Mouse (Mus musculus): ENCODE measurements around the gene B4gat1. TPM values are rescaled to one million over a fixed set of nuclear protein-coding genes. Genes with fewer than 3 reads are reported as not detected.

The B4gat1 gene
- 11.1 and 13.7 TPM in 2 replicates for polyA plus RNA-seq (2015; fragmentation: Nextera tagmentation; extraction: Ambion mirVana)

DNA sequence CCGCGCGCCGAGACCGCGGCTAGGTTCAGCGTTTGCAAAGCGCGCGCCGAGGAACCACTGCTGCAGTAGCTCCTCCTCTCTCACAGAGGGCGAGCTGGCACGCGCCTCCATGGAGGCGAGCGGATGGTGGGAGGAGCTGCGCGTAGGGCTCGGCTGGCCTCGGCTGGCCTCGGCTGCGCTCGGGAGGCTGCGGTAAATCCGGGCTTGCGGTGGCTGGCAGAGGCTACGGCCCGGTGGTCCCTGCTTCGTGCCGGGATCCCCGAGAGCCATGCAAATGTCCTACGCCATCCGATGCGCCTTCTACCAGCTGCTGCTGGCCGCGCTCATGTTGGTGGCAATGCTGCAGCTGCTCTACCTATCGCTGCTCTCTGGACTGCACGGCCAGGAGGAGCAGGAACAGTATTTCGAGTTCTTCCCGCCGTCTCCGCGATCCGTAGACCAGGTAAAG lies at the start of gene B4gat1, which contains the start of gene AC124502.3:
B4gat1 (plus strand) TSS at position 118 of the 448 bp plus-strand sequence.
AC124502.3 (plus strand) TSS at position 183 of the 448 bp plus-strand sequence.

DNA sequence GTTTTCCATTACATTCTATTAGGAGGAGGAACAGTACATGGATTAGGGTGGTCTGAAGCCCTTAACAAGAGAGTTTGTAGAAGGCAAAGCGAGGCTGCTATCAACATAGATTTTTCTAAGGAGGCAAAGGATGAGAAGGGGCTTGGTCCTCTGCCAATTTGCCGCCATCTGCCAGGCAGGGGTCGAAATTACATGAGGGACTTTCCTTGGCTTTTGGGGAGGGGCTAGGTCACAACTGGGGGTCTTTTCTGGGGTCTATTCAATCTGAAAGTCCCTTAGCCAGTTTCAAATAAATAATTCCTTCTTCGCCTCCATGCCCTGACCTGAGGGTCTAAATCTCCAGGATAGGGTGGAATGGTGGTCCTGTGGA lies 48.4 kb upstream of the B4gat1 start, which contains the start of gene Npas4:
Npas4 (minus strand) TSS at position 61 of the 370 bp plus-strand sequence.

DNA sequence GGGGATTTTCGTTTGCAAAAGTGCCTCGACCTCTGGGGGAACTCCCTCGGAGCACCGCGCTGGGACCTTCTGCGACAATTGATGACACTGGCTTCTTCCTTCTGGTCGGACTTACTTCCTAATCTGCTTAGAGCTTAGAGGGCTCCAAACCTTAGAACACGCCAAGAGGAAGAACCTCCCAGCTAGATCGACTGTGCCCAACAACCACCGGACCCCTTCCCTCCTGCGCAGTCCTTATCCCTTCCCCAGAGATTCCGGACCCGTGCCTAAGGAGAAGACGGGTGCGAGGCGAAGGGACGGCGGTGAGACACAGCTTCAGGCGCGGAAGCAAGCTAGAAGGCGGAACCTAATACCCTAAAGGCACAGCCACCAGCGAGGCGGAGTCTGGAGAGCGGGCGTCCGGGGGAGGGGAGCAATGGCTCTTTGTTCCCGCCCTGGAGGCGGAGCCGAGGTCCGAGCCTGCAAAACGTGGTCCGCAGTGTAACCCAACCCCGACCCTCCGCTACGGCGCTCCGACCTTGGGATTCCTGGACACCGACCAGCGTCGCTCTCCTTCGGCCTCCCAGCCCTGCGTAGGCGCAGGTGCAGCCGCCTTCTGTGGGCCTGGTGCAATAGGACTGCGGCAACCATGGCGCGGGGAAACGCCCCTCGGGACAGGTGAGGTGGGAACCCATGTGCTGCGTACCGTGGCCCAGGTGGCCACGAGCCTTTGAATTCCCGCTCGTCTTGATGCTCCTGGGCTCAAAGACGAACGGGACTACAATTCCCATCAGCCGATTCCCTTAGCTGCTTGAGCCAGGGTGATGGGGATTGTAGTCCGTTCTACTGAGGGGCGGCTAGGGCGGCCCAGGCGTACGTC lies 14.8 kb upstream of the B4gat1 start, which contains the start of gene Slc29a2:
Slc29a2 (plus strand) TSS at position 240 of the 859 bp plus-strand sequence.

DNA sequence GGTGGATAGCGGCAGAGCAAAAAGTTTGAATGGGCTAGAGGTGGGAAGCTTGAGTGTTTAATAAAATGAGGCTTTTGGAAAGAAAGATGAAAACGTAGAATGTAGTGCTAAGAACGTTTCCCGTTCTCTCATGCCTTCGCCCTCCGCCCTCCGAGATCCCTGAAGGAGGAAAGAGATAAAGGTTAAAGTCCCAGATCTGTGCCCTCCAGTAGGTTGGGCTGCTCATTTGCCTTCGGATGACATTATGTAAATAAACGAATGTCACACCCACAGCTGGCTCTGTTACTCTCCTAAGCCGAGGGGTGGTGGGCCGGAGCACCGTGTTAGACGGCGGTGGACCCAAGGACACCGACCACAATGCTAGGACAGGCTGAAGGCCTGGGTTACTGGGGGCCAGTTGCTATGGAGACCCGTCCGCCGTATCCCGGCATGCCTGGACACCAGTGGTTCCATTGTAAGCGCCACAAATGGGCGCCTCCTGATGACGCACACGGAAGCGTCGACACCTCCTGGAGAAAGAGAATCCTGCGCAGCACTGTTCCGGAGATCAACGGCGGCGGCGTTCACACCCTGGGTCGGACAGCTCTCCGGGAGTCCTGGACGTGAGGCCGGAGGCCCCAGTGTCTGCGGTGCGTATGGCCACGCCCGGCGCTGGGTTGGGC lies 2.4 kb downstream of the B4gat1 start, which contains the start of gene Brms1:
Brms1 (plus strand) TSS at position 493 of the 662 bp plus-strand sequence.

DNA sequence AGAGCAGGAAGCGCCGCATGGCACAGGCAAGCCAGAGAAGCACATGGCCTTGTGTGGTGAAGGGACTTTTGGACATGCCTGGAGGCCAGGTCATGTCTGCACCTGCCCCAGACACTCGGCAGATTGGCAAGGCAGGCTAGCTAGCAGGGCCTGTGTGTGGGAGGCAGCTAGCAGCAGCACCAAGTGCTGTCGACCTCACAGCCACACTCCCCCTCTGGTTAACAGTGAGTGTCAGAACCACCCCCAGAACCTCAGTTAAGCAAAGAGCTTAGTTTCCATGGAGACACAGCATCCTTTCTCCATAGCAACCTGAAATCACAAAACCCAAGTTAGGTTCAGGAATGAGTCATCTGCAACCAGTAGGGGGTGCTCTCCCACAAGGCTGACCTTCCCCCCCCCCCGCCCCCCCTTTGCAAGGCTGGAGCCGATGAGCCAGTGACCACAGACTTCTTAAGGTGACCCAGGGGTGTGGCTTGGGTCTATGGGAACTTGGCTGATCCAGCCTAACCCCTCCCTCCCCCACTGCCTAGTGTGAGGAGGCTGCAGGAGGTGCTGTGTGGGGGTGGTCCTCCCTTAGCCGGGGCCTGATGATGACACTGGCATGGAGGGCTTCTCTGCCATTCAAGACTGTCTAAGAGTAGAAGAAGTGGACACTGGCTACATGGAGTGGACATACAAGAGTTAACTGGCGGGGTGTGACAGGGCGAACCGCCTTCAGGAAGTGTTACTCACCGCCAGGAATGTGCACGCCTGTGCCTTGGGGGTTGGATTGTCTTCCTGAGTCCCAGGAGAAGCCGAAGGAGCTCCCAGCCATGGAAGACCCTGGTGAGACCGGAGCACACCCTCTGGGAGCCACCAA lies 11.7 kb downstream of the B4gat1 start, which contains the start of gene Rin1:
Rin1 (plus strand) TSS at position 435 of the 859 bp plus-strand sequence.

DNA sequence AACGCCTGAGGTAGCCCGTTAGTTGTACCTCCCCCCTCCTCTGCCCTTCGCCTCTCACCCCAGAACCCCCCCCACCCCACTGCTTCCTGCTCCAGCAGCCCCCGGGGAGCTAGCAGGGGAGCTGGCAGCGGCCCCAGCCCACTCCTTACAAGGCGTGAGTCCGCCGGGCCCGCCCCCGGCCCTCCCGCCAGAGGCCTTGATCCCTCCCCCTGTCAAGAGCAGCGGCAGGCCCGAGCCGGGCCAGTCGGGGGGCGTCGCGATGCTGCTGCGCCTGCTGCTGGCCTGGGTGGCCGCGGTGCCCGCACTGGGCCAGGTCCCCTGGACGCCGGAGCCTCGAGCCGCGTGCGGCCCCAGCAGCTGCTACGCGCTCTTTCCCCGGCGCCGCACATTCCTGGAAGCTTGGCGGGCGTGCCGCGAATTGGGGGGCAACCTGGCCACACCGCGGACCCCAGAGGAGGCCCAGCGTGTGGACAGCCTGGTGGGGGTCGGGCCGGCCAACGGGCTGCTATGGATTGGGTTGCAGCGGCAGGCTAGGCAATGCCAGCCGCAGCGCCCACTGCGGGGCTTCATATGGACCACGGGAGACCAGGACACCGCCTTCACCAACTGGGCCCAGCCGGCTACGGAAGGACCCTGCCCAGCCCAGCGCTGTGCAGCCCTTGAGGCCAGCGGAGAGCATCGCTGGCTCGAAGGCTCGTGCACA lies 29.4 kb downstream of the B4gat1 start, which contains the start of gene Cd248:
Cd248 (plus strand) TSS at position 212 of the 703 bp plus-strand sequence.

DNA sequence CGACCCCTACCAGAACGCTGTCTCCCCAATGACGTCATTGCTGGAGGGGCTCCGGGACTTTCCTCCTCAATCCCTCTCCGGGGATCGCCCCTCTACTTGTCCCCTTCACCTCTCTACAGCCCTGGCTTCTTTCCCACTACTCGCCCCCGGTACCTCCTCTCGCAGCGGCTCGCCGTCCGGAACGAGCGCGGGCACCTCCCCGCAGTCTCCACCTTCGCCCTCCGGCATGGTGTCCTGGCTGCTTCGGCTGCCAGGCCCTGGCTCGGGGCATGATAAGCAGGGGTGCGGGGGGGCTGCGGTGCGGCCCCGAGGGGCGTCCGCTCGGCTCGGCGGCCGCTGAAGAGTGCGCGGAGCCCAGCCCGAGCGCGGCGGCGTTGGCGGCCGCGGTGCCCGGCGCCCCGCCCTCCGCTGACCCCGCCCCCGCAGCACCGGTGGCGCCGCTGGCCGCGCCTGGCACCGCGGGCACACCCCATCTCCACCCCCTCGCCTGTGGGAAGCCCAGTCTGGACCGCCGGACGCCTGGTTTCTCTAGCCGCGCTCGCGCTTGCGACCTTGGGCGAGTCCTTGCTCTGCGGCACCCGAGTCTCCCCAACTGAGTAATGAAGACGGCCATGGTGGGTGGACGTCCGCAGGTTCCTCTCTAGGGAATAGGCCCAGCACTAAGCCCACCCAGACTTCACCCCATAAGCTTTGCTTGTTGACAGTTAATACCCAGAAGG lies 46.7 kb downstream of the B4gat1 start, which contains the start of gene Tmem151a:
Tmem151a (minus strand) TSS at position 387 of the 719 bp plus-strand sequence.

DNA sequence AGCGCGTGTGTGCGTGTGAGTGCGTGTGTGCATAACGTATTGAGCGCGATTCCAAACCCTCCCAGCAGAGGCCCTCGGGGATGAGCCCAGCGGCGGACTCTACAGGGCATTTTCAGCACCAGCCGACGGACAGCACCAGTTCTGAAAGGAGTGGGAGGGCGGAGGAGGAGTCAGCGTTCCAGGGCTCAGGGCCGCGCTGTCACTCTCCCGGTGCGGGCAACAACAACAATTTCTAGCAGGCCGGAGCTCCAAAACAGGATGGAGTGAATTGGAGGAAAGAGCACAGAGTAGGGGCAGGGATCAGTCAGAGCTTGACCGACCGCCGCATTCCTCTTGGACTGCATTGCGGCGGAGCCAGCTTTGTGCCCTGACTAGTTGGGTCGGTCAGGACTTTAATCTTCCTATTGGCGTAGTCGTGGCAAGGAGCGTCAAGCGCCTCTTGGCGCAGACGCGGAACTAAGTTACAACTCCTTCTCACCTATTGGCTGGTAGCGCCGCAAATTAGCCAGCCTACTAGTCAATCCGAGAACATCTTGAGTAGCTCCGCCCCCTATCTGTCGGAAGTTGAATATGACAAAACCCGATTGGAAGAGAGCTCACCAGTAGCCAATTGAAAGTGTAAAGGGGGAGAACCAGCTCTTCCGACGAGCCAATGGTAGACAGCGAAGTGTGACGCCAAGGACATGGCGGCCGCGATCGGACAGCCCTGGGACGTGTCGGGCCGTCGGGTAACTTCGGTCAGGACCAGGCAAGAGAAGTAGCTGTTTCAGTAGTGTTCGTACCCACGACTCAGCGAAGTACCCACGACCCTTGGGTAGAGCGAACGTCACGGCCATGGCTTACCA lies 49.5 kb downstream of the B4gat1 start, which contains the start of gene Yif1a:
Yif1a (plus strand) TSS at position 655 of the 845 bp plus-strand sequence.

Other genes starting within 250 kb of the B4gat1 start
- gene Rbm4, start 244.9 kb upstream of the B4gat1 start, polyA plus RNA-seq (2015; fragmentation: Nextera tagmentation; extraction: Ambion mirVana): 18.2 and 21.2 TPM in 2 replicates
- 15.6 and 16.1 TPM in 2 replicates for gene Gm21992, start 227.2 kb upstream of the B4gat1 start, polyA plus RNA-seq (2015; fragmentation: Nextera tagmentation; extraction: Ambion mirVana)
- 32.0 and 37.2 TPM in 2 replicates for gene Rbm14, start 227.2 kb upstream of the B4gat1 start, polyA plus RNA-seq (2015; fragmentation: Nextera tagmentation; extraction: Ambion mirVana)
- gene Ccs, start 199.5 kb upstream of the B4gat1 start, polyA plus RNA-seq (2015; fragmentation: Nextera tagmentation; extraction: Ambion mirVana): 42.7 TPM in 2 replicates
- not detected in 2 replicates for gene Ccdc87, start 199.5 kb upstream of the B4gat1 start, polyA plus RNA-seq (2015; fragmentation: Nextera tagmentation; extraction: Ambion mirVana)
- gene Ctsf, start 183.7 kb upstream of the B4gat1 start, polyA plus RNA-seq (2015; fragmentation: Nextera tagmentation; extraction: Ambion mirVana): 56.0 and 61.5 TPM in 2 replicates
- 1.1 and 1.2 TPM in 2 replicates for gene Actn3, start 160.9 kb upstream of the B4gat1 start, polyA plus RNA-seq (2015; fragmentation: Nextera tagmentation; extraction: Ambion mirVana)
- gene Zdhhc24, start 160.2 kb upstream of the B4gat1 start, polyA plus RNA-seq (2015; fragmentation: Nextera tagmentation; extraction: Ambion mirVana): 13.3 and 14.1 TPM in 2 replicates
- gene Bbs1, start 132.2 kb upstream of the B4gat1 start, polyA plus RNA-seq (2015; fragmentation: Nextera tagmentation; extraction: Ambion mirVana): 1.1 and 1.3 TPM in 2 replicates
- 39.0 and 42.5 TPM in 2 replicates for gene Dpp3, start 110.5 kb upstream of the B4gat1 start, polyA plus RNA-seq (2015; fragmentation: Nextera tagmentation; extraction: Ambion mirVana)
- 0.23 and 0.37 TPM in 2 replicates for gene Peli3, start 95.7 kb upstream of the B4gat1 start, polyA plus RNA-seq (2015; fragmentation: Nextera tagmentation; extraction: Ambion mirVana)
- 61.8 and 64.4 TPM in 2 replicates for gene Mrpl11, start 76.7 kb upstream of the B4gat1 start, polyA plus RNA-seq (2015; fragmentation: Nextera tagmentation; extraction: Ambion mirVana)
- gene Npas4, start 48.5 kb upstream of the B4gat1 start, polyA plus RNA-seq (2015; fragmentation: Nextera tagmentation; extraction: Ambion mirVana): 0.04 TPM in 1 of 2 replicates, not detected in the other
- gene Slc29a2, start 15.0 kb upstream of the B4gat1 start, polyA plus RNA-seq (2015; fragmentation: Nextera tagmentation; extraction: Ambion mirVana): 2.0 and 2.2 TPM in 2 replicates
- gene AC124502.3, start 65 bp downstream of the B4gat1 start, polyA plus RNA-seq (2015; fragmentation: Nextera tagmentation; extraction: Ambion mirVana): 0.15 and 0.46 TPM in 2 replicates
- gene Brms1, start 2.5 kb downstream of the B4gat1 start, polyA plus RNA-seq (2015; fragmentation: Nextera tagmentation; extraction: Ambion mirVana): 39.5 and 39.6 TPM in 2 replicates
- 0.75 and 0.99 TPM in 2 replicates for gene Rin1, start 11.7 kb downstream of the B4gat1 start, polyA plus RNA-seq (2015; fragmentation: Nextera tagmentation; extraction: Ambion mirVana)
- 11.8 and 17.6 TPM in 2 replicates for gene Cd248, start 29.3 kb downstream of the B4gat1 start, polyA plus RNA-seq (2015; fragmentation: Nextera tagmentation; extraction: Ambion mirVana)
- 4.4 and 4.5 TPM in 2 replicates for gene Tmem151a, start 46.7 kb downstream of the B4gat1 start, polyA plus RNA-seq (2015; fragmentation: Nextera tagmentation; extraction: Ambion mirVana)
- 43.9 and 51.8 TPM in 2 replicates for gene Yif1a, start 49.7 kb downstream of the B4gat1 start, polyA plus RNA-seq (2015; fragmentation: Nextera tagmentation; extraction: Ambion mirVana)
- gene Cnih2, start 59.7 kb downstream of the B4gat1 start, polyA plus RNA-seq (2015; fragmentation: Nextera tagmentation; extraction: Ambion mirVana): 0.78 and 0.99 TPM in 2 replicates
- gene Rab1b, start 68.2 kb downstream of the B4gat1 start, polyA plus RNA-seq (2015; fragmentation: Nextera tagmentation; extraction: Ambion mirVana): 88.0 and 103 TPM in 2 replicates
- 2.9 and 4.6 TPM in 2 replicates for gene Klc2, start 79.7 kb downstream of the B4gat1 start, polyA plus RNA-seq (2015; fragmentation: Nextera tagmentation; extraction: Ambion mirVana)
- gene Pacs1, start 234.3 kb downstream of the B4gat1 start, polyA plus RNA-seq (2015; fragmentation: Nextera tagmentation; extraction: Ambion mirVana): 9.6 and 10.2 TPM in 2 replicates

Measured in spleen, postnatal 0 days (tissue).